ENCODE assay signal across 8 mouse cellular contexts in the genomic region with DNA sequence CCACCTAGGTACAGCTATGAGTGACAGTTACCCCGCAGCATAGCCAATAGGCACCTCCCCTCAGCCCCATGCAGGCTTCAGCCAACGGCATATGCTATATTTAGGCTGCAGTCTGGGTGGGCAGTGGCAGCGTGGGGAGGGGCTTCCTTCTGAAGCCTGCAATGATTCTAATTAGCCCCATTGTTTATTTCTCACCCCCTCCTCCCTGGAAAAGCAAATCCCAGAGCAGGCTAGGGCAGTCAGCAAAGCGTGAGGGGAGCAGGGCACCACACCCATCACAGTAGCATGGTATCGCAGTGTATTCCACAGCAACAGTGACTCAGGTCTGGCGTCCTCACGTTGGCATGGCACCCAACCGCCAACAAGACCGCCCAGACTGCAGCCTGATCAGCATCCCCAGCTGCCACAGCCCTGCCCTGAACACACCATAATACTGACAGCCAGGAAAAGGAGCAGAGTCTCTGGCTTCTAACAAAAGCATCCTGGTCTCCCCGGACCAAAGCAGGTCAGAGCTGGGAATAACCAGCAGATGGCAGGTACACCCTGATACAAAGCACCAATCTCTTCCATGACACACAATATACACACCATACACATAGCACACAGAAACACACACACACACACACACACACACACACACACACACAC. TPM values are rescaled to one million over a fixed set of nuclear protein-coding genes. Genes with fewer than 3 reads are reported as not detected.
DNase-seq lines count a peak whose midpoint lies in the region; ATAC-seq and TF ChIP-seq lines count a peak whose summit lies in the region.

No protein-coding gene starts in this region.

- H3K4me2 ChIP-seq in heart, embryonic 11.5 days = peak overlapping the region; percentile 56
- peak overlapping the region; percentile 11; the same call in 1 of the 2 replicates for H3K4me2 ChIP-seq in intestine, embryonic 15.5 days (replicated peaks)
- peak overlapping the region; percentile 23; the same call in 1 of the 2 replicates for H3K4me2 ChIP-seq in stomach, embryonic 16.5 days (ENCODE audit: low read depth, low read length)

- H3K9me3 ChIP-seq in heart, embryonic 11.5 days (replicated peaks; ENCODE audit: control insufficient read depth, low read length) = no peaks in the 10 kb centered on the region
- H3K9me3 ChIP-seq in intestine, embryonic 15.5 days = no peaks in the 10 kb centered on the region
- H3K9me3 ChIP-seq in stomach, embryonic 16.5 days (replicated peaks; ENCODE audit: control insufficient read depth, low read length) = no peaks in the 10 kb centered on the region

- 0 out of 2 replicates have a peak, but pooled peaks cover 2% of the 10 kb centered on the region for H3K27me3 ChIP-seq in heart, embryonic 11.5 days (ENCODE audit: control insufficient read depth, insufficient read depth, low read length)
- H3K27me3 ChIP-seq in intestine, embryonic 15.5 days (replicated peaks) = 0 out of 2 replicates have a peak, but pooled peaks cover 10% of the 10 kb centered on the region
- H3K27me3 ChIP-seq in stomach, embryonic 16.5 days (ENCODE audit: control insufficient read depth, insufficient read depth, low read length) = no peaks in the 10 kb centered on the region

- peaks cover 42% of the 10 kb centered on the region for H3K4me1 ChIP-seq in heart, embryonic 11.5 days (ENCODE audit: control insufficient read depth, insufficient read depth, low read length)
- H3K4me1 ChIP-seq in intestine, embryonic 15.5 days (replicated peaks) = peaks cover 12% of the 10 kb centered on the region; the same call in 1 of the 2 replicates
- peaks cover 30% of the 10 kb centered on the region for H3K4me1 ChIP-seq in stomach, embryonic 16.5 days (ENCODE audit: control insufficient read depth, insufficient read depth, low read length)

- no peak for TF ChIP-seq CTCF in gastrocnemius, adult 2 months (IDR thresholded peaks at IDR 0.05)

- H3K4me3 ChIP-seq in heart, embryonic 11.5 days (ENCODE audit: low read depth, low read length) = peak overlapping the region; percentile 6; the same call in 1 of the 2 replicates
- H3K4me3 ChIP-seq in intestine, embryonic 15.5 days (replicated peaks) = no peak overlapping the region
- 0 out of 2 replicates have a peak overlapping the region, but pooled peaks have one; percentile 4 for H3K4me3 ChIP-seq in stomach, embryonic 16.5 days (replicated peaks; ENCODE audit: low read length)
- H3K4me3 ChIP-seq in gastrocnemius, adult 2 months = no peak overlapping the region

- intact Hi-C loops in heart, postnatal 36 days (cut with DNase I) = no loop called here
- intact Hi-C loops in gastrocnemius, adult 2 months (cut with DNase I) = loop anchor here (2.0 kb wide), 1 partner anchor 268 kb away; no protein-coding TSS in a partner anchor

- H3K36me3 ChIP-seq in heart, embryonic 11.5 days (ENCODE audit: control insufficient read depth, insufficient read depth, low read length) = no peaks in the 10 kb centered on the region
- H3K36me3 ChIP-seq in intestine, embryonic 15.5 days = no peaks in the 10 kb centered on the region
- no peaks in the 10 kb centered on the region for H3K36me3 ChIP-seq in stomach, embryonic 16.5 days (ENCODE audit: control insufficient read depth, insufficient read depth, low read length)

- no peak for ATAC-seq in heart, embryonic 11.5 days (replicated peaks; ENCODE audit: insufficient number of reproducible peaks, low FRiP score, low TSS enrichment)
- ATAC-seq in intestine, embryonic 15.5 days = peak; percentile 68
- ATAC-seq in megakaryocyte progenitor cell, adult 5-6 weeks (replicated peaks; ENCODE audit: poor library complexity) = peak; percentile 97
- peak; percentile 80 for ATAC-seq in stomach, embryonic 16.5 days (ENCODE audit: insufficient read depth, low FRiP score)

- H3K27ac ChIP-seq in heart, embryonic 11.5 days (ENCODE audit: low read depth, low read length) = no peak overlapping the region
- peak overlapping the region; percentile 18; the same call in 1 of the 2 replicates for H3K27ac ChIP-seq in intestine, embryonic 15.5 days
- H3K27ac ChIP-seq in stomach, embryonic 16.5 days (ENCODE audit: low read length) = peak overlapping the region; percentile 68
- H3K27ac ChIP-seq in gastrocnemius, adult 2 months = no peak overlapping the region

- 5% methylated on average over 10 of the region's 10 CpGs for WGBS in heart, embryonic 11.5 days (ENCODE audit: insufficient replicate concordance)
- 5% methylated on average over 10 of the region's 10 CpGs for WGBS in intestine, embryonic 15.5 days
- WGBS in stomach, embryonic 16.5 days = 4% methylated on average over 10 of the region's 10 CpGs

- H3K9ac ChIP-seq in heart, embryonic 11.5 days (ENCODE audit: low read depth, low read length) = no peak overlapping the region
- no peak overlapping the region for H3K9ac ChIP-seq in intestine, embryonic 15.5 days
- 0 out of 2 replicates have a peak overlapping the region, but pooled peaks have one; percentile 26 for H3K9ac ChIP-seq in stomach, embryonic 16.5 days (ENCODE audit: low read length)

- DNase-seq in heart, postnatal 36 days = no peak
- DNase-seq in NIH3T3 (ENCODE audit: low read depth) = peak; percentile 76
- DNase-seq in fibroblast of lung, adult 2 months (ENCODE audit: low read depth) = peak; percentile 83
- DNase-seq in gastrocnemius, adult 2 months = no peak

RNA-seq across cellular contexts. Expression of gene Ccdc187, which starts 4.0 kb away (rescaled TPM):
- polyA plus RNA-seq in heart, embryonic 11.5 days (2014; fragmentation: Nextera tagmentation; extraction: Ambion mirVana) = 0.09 TPM in 1 of 2 replicates, not detected in the other
- total RNA-seq in heart, postnatal 36 days (2021) = under 1 TPM; 0.03 to 0.08 TPM
- polyA plus RNA-seq in intestine, embryonic 15.5 days (2015; fragmentation: Nextera tagmentation; extraction: Ambion mirVana) = 0.36 and 0.37 TPM in 2 replicates
- not detected in 2 replicates for total RNA-seq in megakaryocyte progenitor cell, adult 5-6 weeks (2015)
- total RNA-seq in megakaryocyte progenitor cell, adult 5-6 weeks (2017) = not detected in 2 replicates
- 0.58 and 0.82 TPM in 2 replicates for polyA plus RNA-seq in stomach, embryonic 16.5 days (2015; fragmentation: Nextera tagmentation; extraction: Ambion mirVana)
- not detected for total RNA-seq in gastrocnemius, adult 2 months (2021)

RNA-seq across cellular contexts. Expression of gene Gpsm1, which starts 17.0 kb away (rescaled TPM):
- polyA plus RNA-seq in heart, embryonic 11.5 days (2014; fragmentation: Nextera tagmentation; extraction: Ambion mirVana) = 21.4 and 30.2 TPM in 2 replicates
- 100 to 1,000 TPM; 208 to 243 TPM for total RNA-seq in heart, postnatal 36 days (2021)
- polyA plus RNA-seq in intestine, embryonic 15.5 days (2015; fragmentation: Nextera tagmentation; extraction: Ambion mirVana) = 26.7 and 26.8 TPM in 2 replicates
- 6.7 and 7.1 TPM in 2 replicates for total RNA-seq in megakaryocyte progenitor cell, adult 5-6 weeks (2015)
- total RNA-seq in megakaryocyte progenitor cell, adult 5-6 weeks (2017) = 7.4 and 11.9 TPM in 2 replicates
- 28.8 and 33.0 TPM in 2 replicates for polyA plus RNA-seq in stomach, embryonic 16.5 days (2015; fragmentation: Nextera tagmentation; extraction: Ambion mirVana)
- 1 to 10 TPM; 2.3 to 2.6 TPM for total RNA-seq in gastrocnemius, adult 2 months (2021)

RNA-seq across cellular contexts. Expression of gene Dnlz, which starts 53.6 kb away (rescaled TPM):
- polyA plus RNA-seq in heart, embryonic 11.5 days (2014; fragmentation: Nextera tagmentation; extraction: Ambion mirVana) = 26.3 and 28.0 TPM in 2 replicates
- total RNA-seq in heart, postnatal 36 days (2021) = 10 to 100 TPM; 21.1 to 21.4 TPM
- 23.6 and 24.7 TPM in 2 replicates for polyA plus RNA-seq in intestine, embryonic 15.5 days (2015; fragmentation: Nextera tagmentation; extraction: Ambion mirVana)
- total RNA-seq in megakaryocyte progenitor cell, adult 5-6 weeks (2015) = 6.4 and 6.8 TPM in 2 replicates
- 5.8 and 6.9 TPM in 2 replicates for total RNA-seq in megakaryocyte progenitor cell, adult 5-6 weeks (2017)
- polyA plus RNA-seq in stomach, embryonic 16.5 days (2015; fragmentation: Nextera tagmentation; extraction: Ambion mirVana) = 20.5 and 23.8 TPM in 2 replicates
- total RNA-seq in gastrocnemius, adult 2 months (2021) = 10 to 100 TPM; 18.0 to 22.7 TPM

Comparison
In these comparisons a context has a peak if more than half of its experiments do, and no peak if none do; other contexts are left out.
1. H3K27ac ChIP-seq: peak in intestine, embryonic 15.5 days (single experiment) and stomach, embryonic 16.5 days (single experiment); none in heart, embryonic 11.5 days (single experiment) and gastrocnemius, adult 2 months (single experiment).
2. H3K4me3 ChIP-seq: peak in heart, embryonic 11.5 days (single experiment) and stomach, embryonic 16.5 days (single experiment); none in intestine, embryonic 15.5 days (single experiment) and gastrocnemius, adult 2 months (single experiment).
3. DNase-seq: peak in NIH3T3 (single experiment) and fibroblast of lung, adult 2 months (single experiment); none in heart, postnatal 36 days (0 of 2) and gastrocnemius, adult 2 months (single experiment).
4. RNA of gene Gpsm1, which starts 17.0 kb away (total RNA-seq): 208 to 243 TPM in heart, postnatal 36 days; 6.7 to 11.9 TPM in megakaryocyte progenitor cell, adult 5-6 weeks and 2.3 to 2.6 TPM in gastrocnemius, adult 2 months; every median in the first group is over 10 times any median in the second.
5. Peak in every context shown above with its lines, with median percentiles within 50 percentile points of each other: H3K4me2 ChIP-seq.